Mouse (Mus musculus): ENCODE data around the gene Cabp2.
"Not testable (repeated sequence)": the region's sequence is repeated elsewhere in the genome, so short reads cannot be mapped to it uniquely, and the experiment has no call there.

The Cabp2 gene

DNA sequence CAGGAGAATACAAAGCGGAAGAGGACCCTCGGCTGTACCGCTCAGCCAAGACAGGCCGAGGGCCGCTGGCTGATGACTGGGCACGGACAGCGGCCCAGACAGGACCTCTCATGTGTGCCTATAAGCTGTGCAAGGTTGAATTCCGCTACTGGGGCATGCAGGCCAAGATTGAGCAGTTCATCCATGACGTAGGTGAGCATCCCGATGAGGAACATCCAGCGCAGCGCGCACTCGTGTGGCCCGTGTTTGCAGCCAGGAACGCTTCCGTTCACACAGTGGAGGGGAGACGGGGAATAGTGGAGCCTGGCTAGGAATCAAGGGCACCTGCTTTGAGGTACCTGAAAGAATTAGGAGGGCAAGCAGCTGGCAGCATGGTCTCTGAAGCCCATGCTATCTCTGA, 21.9 kb downstream of the Cabp2 start:
- peak in 1 of 2 experiments; percentile 55 for DNase-seq

DNA sequence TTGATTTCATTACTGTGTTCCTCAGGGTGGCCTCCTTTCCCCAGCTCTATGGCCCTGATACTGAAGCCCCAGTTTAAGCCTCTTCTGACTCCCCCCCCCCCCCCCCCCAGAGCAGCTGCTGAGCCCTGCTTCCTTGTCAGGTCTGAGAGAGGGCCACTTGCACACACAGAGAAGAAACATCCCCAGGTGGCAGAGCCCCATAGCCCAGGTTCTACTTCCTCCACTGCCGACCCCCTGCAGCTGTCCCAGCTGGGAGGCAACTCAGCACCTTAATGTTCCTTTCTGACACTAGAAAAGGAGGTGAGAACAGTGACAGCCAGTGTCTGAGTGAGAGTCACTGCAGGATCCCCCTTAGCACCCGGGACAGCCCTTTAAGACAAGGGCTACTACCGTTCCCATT, 22.4 kb downstream of the Cabp2 start:
- no peak for DNase-seq

DNA sequence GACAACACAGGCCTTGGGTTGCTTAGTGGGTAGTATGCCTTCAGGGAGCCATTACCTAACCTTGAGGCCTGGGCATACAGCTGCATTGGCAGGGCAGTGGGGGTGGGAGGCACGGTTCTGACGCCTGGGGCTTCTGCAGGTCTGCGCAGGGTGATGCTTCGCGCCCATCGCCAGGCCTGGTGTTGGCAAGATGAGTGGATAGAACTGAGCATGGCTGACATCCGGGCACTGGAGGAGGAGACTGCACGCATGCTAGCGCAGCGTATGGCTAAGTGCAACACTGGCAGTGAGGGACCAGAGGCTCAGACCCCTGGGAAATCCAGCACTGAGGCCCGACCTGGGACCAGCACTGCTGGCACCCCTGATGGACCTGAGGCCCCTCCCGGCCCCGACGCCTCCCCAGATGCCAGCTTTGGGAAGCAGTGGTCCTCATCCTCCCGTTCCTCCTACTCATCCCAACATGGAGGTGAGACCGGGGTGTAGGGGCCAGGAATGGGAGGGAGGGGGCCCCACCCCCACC, 23.4 kb downstream of the Cabp2 start:
- peak in 1 of 2 experiments; percentile 18 for DNase-seq

DNA sequence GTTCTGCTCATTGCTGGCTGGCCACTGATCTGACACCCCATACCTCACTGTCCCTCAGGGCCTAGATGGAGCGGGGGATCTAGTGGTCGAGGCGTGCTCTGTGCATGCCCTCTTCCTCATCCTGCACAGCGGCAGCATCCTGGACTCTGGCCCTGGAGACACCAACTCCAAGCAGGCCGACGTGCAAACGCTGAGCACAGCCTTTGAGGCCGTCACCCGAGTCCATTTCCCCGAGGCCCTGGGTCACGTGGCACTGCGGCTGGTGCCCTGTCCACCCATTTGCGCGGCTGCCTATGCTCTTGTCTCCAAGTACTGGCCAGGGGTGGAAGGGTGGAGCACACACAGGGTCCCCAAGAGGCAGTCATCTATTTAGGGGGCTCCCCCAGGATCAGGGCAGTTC, 25.3 kb downstream of the Cabp2 start:
- DNase-seq: no peak

DNA sequence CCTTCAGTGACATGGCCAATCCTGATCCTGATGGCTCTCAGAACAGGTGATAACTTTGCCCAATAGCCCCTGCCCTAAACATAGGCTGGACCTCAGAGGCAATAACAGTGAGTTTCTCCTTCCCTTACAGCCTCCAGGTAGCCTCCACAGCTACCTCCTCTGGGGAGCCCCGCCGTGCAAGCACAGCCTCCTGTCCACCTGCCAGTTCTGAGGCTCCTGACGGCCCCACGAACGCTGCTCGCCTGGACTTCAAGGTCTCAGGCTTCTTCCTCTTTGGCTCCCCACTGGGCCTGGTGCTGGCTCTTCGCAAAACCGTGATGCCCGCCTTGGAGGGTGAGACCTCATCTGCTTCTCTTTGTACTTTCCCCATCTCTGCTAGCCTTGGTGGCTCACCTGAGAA, 27.2 kb downstream of the Cabp2 start:
- no peak for DNase-seq

DNA sequence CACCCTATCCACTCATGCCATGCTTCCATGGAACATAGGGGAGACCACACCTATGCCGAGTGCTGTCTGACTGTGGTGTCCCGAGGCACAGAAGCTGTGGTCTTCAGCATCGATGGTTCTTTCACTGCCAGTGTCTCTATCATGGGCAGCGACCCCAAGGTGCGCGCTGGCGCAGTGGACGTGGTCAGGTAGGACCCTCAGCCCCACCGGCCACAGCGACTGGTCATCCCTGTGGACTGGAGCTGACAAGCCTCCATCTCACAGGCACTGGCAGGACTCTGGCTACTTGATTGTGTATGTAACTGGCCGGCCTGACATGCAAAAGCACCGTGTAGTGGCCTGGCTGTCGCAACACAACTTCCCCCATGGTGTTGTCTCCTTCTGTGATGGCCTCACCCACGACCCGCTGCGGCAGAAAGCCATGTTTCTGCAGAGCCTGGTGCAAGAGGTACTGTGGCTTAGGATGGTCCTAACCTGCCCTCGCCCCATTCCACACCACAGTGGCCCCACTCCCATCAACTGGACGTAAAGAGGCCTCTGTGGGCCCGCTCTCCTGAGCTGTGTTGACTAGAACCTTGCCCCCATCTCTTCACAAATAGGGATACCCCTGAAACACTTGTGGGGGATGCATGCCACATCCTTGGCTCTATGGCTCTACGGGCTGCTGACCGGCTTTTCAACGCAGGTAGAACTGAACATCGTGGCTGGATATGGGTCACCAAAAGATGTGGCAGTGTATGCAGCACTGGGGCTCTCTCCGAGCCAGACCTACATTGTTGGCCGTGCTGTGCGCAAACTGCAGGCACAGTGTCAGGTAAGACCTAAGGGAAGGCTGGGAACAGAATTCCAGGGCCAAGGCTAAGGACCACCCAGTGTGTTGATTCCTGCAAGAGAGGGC, 30.9 kb downstream of the Cabp2 start:
- DNase-seq: no peak

DNA sequence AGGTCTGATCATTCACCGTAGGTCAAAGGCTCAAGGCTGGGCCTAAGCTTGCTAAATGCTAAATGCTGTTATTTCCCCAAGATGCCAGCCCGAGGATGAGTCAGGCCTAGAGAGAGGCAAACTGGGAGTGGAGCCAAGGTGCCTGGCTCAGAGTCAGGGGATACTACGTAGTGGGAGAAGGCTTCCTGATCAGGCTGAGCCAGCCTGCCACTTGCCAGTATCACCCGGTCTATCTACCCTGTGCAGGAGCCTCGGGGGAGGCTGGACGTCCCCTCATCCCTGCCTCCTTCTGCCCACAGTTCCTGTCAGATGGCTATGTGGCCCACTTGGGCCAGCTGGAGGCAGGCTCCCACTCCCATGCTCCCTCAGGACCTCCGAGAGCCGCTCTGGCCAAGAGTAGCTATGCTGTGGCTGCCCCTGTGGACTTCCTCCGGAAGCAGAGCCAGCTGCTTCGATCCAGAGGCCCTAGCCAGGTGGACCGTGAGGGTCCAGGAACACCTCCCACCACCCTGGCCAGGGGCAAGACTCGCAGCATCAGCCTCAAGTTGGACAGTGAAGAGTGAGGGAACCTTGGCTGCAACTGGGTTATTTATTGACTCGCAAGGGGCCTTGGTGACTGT, 31.9 kb downstream of the Cabp2 start:
- peak; percentile 96 to 98 for DNase-seq

DNA sequence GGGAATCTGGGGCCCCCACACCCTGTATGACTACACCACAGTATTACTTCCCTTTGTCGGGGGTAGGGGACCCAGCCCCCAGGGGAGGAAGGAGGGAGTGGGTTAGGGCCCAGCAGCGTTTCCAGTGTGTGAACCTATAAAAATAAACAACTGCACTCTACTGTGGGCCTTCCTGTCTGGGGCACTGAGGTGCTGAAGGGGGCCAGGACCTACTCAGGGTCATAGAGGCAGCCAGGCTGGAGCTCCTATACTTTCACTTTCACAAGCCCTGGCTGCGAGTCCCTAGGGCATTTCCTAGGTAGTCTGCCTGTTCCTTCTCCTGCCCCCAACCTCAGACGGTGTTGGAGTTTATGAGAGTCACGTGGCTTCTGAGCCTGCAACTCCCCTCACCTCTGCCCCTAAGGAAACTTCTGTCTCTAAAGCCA, 32.4 kb downstream of the Cabp2 start:
- DNase-seq: no peak

DNA sequence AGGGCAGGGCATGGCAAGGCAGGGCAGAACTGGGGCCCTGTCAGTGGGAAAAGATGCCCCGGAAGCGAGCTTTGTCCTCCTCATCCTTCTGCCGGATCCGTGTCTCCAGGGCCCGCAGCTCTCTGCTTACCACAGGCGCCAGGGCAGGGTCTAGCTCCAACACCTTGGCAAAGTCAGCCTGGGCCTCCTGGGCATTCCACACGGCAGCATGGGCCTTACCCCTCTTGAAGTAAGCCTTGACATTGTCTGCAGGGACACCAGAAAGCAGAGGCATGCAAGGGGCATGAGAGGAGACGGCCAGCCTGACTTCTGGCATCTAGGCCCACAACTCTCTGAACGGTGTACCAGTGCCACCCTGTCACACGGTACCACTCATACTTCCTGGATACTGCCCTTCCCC, 33.2 kb downstream of the Cabp2 start:
- no peak for DNase-seq

DNA sequence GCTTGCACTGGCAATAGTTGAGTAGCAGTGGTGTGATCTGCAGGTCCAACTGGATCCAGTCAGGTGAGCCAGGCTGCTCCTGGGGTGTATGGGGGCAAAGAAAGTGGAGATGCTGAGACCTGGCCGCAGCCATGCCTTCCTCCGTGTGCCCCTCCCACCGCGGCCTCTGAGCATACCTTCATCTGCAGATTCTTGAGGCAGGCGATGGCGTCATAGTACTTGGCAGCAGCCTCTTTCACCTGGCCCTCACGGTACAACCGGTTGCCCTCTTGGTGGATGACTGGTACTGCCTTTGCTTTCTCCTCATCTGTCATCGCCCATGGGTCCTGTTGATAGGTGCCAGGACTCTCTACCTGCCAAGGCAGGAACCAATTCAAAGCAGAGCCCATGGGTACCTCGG, 33.8 kb downstream of the Cabp2 start:
- DNase-seq: no peak

DNA sequence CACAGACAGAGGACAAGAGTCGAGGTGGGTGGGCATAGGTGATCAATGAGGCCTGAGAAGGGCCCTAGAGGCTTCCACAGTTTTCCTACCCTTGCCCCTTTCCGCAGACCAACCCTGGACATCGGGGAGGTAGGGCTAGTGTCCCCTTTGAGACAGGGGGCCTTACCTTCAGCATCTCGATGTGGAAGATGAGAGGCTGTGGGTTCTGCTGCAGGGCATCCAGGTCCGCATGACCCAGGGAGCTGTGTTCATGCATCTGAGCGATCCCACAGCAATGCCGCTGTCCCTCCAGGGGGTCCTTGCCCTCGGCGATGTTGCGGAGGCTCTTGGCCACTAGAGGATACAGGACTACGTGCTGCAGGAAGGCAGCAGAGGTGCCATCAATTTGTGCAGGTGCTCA, 34.4 kb downstream of the Cabp2 start:
- no peak for DNase-seq

DNA sequence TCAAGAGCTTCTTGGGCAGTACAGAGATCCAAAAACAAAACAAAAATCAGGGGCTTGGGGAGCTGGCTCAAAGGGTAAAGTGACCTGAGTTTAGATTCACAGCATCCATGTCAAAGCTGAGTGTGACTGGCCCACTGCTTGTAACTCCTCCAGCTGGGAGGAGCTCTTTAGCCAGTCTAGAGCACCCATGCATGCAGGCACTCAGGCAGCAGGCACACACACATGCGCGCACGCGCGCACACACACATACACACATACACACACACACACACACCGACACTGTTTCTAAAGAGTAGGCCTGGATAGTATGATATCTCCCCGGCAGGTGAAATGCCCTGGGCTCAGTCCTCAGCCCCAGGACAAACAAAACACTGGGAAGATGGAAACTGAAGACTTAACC, 35.6 kb downstream of the Cabp2 start:
- DNase-seq: no peak

DNA sequence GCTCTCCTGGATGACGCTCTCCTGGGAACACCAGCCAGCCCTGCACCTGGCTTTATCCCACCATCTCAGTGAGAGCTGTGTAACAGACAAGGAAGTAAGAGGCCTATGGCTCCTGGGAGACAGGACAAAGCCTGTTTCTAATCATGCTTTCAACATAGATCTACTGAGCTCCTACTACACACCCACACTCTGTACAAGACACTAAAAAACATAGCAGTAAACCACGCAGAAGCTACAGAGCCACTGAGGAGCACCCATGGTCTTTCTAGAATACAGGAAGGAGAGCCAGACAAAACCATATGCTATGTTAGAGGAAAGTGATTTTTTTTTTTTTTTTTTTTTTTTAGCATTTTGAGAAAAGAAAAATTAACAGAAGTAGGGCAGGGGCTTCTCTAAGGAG, 37.0 kb downstream of the Cabp2 start:
- DNase-seq: no peak

DNA sequence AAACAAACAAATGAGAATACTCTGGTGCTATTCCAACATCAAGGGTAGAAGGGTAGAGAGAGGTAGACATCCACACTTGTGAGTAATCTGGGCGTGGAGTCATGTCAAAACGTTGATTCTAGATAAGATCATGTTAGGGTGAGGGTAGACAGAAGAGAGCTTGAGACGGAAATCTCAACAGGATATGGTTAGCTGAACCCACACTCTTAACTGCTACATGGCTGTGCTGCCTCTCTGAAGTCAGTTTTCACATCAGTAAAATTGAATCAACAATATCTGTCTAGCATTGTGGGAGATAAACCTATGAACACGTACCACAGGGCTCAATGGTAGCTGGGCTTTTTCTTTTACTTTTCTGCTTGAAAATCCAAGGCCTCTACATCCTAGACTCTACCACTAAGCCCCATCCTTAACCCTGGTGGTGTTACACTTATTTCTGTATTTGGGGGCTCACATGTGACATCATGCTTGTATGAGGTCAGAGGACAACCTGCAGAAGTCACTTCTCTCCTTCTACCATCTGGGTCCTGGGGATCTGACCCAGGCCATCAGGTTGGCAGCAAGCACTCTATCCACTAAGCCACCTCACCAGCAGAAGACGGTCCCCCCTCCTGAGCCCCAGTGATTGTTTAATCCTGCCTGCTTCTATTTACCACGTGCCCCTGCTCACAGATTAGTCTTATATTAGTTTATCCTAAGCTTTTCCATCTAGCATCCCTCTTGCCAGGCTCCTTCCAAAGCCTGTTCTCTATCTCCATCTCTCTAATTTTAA, 38.5 kb downstream of the Cabp2 start:
- DNase-seq: no peak

DNA sequence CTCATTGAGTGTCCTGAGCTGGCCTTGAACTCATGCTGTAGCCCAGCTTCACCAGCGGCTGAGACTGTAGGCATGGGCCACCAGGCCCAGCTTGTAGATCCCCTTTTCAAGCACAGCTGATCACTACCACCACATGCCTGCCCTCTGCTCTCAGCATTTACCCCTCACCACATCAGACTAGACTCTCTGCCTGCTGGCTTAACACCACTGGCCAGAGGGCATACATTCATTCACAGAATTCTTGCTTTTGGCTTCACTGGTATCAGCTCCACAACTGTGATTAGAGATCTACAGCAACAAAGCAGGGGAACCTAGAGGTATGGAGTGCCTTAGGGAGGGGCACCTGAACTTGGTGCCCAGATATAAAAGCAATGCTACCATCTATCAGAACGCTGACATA, 39.1 kb downstream of the Cabp2 start:
- DNase-seq: no peak

DNA sequence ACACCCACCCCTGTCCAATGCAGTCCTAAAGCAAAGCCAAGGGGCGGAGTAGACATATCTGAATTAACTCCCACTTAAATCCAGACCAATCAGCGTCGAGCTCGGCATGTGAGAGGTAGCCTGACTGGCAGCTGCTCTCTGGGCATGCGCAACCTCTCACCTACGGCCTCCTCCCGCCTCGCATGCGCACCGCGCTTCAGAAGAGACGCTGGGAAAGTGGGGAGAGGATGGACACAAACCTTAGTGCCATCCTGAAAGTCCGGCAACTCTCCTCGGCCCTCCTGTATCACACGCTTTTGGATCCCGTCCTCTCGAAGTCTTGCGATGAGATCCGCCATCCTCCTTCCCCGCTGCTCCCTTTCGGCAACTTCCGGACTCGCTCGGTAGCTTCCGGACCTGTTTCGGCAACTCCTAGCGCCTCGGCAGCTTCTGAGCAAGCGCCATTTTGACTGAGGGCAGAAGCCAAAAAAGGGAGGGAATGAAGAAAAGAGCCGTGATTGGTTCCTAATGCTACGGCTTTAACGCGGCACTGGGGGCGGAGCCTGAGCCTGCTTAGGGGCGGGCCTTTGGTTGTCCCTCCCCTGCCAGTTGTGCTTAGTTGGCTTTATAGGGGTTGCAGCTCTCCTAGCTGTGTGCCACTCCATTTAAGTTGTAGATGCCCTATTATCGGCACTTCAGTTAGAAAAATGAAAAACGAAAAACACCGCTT, 39.9 kb downstream of the Cabp2 start:
- DNase-seq: peak; percentile 97 to 99

DNA sequence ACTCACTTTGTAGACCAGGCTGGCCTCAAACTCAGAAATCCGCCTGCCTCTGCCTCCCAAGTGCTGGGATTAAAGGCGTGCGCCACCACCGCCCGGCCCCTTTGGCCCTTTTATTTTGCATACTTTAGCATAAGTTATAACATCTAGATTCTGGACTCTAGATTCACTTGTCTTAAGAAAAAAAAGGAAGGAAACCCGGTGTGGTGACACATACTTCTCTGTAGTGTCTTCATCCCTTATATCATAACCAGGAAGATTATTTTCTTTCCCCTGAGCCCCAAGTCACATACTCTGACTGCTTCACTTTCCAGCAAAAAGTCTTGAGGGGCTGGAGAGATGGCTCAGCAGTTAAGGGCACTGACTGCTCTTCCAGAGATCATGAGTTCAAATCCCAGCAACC, 40.5 kb downstream of the Cabp2 start:
- not testable (repeated sequence) for DNase-seq

DNA sequence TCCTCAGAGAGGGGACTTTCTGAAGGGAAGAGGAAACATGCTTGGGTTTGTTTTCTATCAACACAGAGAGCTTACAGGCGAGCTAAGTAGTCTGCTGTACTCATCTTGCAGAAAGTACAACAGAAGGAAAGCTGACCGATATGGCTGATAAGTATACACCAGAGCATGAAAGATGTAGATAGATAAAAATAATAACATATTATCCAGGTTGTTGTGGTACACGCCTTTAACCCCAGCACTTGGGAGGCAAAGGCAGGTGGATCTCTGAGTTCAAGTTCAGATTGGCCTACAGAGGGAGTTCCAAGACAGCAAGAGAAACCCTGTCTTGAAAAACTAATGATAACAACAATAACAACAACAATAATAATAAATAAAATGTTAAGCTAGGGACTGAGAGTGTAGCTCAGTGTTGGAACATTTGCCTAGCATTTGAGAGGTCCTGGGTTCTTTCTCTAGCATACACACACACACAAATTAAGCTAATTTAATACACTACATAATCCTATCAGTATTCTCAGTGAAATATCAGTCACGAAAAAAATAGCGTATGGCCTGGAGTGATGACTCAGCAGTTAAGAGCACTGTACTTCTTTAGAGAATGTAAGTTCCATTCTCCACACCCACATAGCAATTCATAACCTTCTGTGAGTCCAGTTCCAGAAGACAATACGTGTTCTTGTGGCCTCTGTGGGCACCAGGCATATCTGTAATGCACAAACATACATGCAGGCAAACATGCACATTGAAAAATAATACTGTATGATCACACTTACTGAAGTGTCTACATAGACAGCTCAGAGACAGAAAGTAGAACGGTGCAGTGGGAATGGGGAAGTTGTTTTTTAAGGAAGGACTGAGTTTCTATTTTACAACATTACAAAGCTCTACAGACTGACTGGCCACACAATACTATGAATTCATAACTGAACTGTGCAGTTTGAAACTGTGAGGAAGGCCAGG, 41.3 kb downstream of the Cabp2 start:
- DNase-seq: no peak

DNA sequence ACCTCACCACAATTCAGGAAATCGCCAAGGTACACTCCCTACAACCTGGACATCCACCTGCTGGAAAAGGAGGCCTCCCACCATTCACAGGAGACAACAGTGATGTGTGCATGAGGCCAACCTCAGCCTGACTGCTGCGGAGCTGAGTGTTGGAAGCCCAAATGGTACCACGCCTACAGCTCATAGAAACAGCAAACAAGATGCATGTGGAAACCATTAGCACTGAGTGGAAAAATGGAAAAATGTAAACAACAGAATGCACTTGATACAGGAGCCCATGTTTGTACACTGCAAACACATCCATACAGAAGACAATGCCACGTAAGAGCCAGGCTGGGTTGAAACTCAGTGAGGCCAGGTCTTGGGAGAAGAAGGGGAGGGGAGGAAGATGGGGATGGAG, 43.1 kb downstream of the Cabp2 start:
- DNase-seq: no peak

DNA sequence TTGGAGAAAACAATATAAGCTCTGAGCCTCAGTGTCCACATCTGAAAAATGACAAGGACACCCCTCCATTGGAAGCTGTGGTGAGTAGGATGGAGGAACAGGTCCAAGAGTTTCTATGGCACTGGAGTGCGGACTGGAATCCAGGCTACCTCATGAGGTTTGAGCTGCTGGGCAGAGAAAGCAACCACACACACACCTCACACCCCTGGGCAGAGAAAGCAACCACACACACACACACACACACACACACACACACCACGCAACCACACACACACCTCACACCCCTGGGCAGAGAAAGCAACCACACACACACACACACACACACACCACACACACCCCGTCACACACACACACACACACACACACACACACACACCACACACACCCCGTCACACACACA, 43.9 kb downstream of the Cabp2 start:
- peak in 1 of 2 experiments; percentile 48 for DNase-seq

Measured in cerebellum, adult 18-20 months (tissue).